Comparison of ENCODE assay signal across 8 mouse cellular contexts in genomic region chr9:66465087-66465486, GRCm38 (mm10). TPM values are rescaled to one million over a fixed set of nuclear protein-coding genes. Genes with fewer than 3 reads are reported as not detected.
A peak's percentile ranks its signal among the peaks of the same experiment; 100 is the strongest.
DNase-seq lines count a peak whose midpoint lies in the region; ATAC-seq and TF ChIP-seq lines count a peak whose summit lies in the region.

No protein-coding gene starts in this region.

- ATAC-seq in neutrophil, adult 5-6 weeks (ENCODE audit: extremely low read depth, insufficient number of reproducible peaks, low FRiP score, poor library complexity, severe bottlenecking): 0 out of 2 replicates have a peak, but pooled peaks have one; percentile 23

- H3K4me3 ChIP-seq in MEL (ENCODE audit: control insufficient read depth in 1 of 2, insufficient read depth in 1 of 2, low read depth in 2 of 2, low read length in 2 of 2): no peak overlapping the region
- no peak overlapping the region for H3K4me3 ChIP-seq in cortical plate, adult 2 months (ENCODE audit: insufficient read depth, low read length)

- H3K9ac ChIP-seq in MEL (ENCODE audit: control insufficient read depth, low read depth, low read length, poor library complexity, severe bottlenecking): no peak overlapping the region

- no peak overlapping the region for H3K27ac ChIP-seq in MEL (ENCODE audit: control insufficient read depth, low read depth, low read length)
- no peak overlapping the region for H3K27ac ChIP-seq in cortical plate, adult 2 months (ENCODE audit: insufficient read depth, low read length)

- no peaks in the 10 kb centered on the region for H3K27me3 ChIP-seq in MEL (ENCODE audit: control insufficient read depth in 1 of 2, insufficient read depth in 2 of 2, low read length in 2 of 2)

- no peak for TF ChIP-seq EP300 in MEL (IDR thresholded peaks at IDR 0.05; ENCODE audit: low read depth in 1 of 2, low read length in 2 of 2)

- no peaks in the 10 kb centered on the region for H3K4me1 ChIP-seq in MEL (ENCODE audit: control insufficient read depth in 1 of 2, insufficient read depth in 2 of 2, low read length in 2 of 2)
- no peaks in the 10 kb centered on the region for H3K4me1 ChIP-seq in cortical plate, adult 2 months (ENCODE audit: control insufficient read depth, insufficient read depth, low read length)

- TF ChIP-seq RAD21 in MEL (IDR thresholded peaks at IDR 0.05; ENCODE audit: low read depth, low read length): peak; percentile 82

- no peak for TF ChIP-seq POLR2A in MEL (IDR thresholded peaks at IDR 0.05; ENCODE audit: control insufficient read depth in 1 of 2, insufficient read depth in 1 of 2, low read depth in 1 of 2, low read length in 2 of 2, poor library complexity in 1 of 2)
- TF ChIP-seq POLR2A in cortical plate, adult 2 months (IDR thresholded peaks at IDR 0.05; ENCODE audit: extremely low read depth, insufficient read depth, low read length): no peak

- TF ChIP-seq CTCF in MEL (IDR thresholded peaks at IDR 0.05 in 2 of 3, conservative IDR thresholded peaks at IDR 0.05 in 1 of 3; ENCODE audit: control insufficient read depth in 1 of 3, insufficient read depth in 1 of 3, low read depth in 2 of 3, low read length in 3 of 3, poor library complexity in 1 of 3, severe bottlenecking in 1 of 3): peak; percentile 58 to 85 (median 73)
- TF ChIP-seq CTCF in cortical plate, adult 2 months (IDR thresholded peaks at IDR 0.05; ENCODE audit: extremely low read depth, insufficient read depth, low read length): peak; percentile 31; the same call in 1 of the 2 replicates

- peaks cover 0 to 28% of the 10 kb centered on the region in 2 experiments; a peak in 3 of 4 replicates for H3K36me3 ChIP-seq in MEL (ENCODE audit: control insufficient read depth in 1 of 2, insufficient read depth in 2 of 2, low read length in 2 of 2)

- H3K9me3 ChIP-seq in MEL (replicated peaks; ENCODE audit: insufficient read depth, low read length): no peaks in the 10 kb centered on the region

- peak; percentile 10 for DNase-seq in adrenal gland, adult 2 months
- no peak for DNase-seq in adrenal gland, adult 8-10 months
- DNase-seq in layer of hippocampus, postnatal 10 days (ENCODE audit: low spot score in 2 of 2): peak; percentile 18 to 23
- DNase-seq in layer of hippocampus, postnatal 25 days (ENCODE audit: extremely low spot score in 1 of 2, low spot score in 1 of 2): no peak
- peak; percentile 75 for DNase-seq in MEL (ENCODE audit: low read depth, low spot score)
- DNase-seq in right cerebral cortex, adult 18-20 months: no peak

- H3K79me2 ChIP-seq in MEL (ENCODE audit: control insufficient read depth, insufficient read depth, low read length, poor library complexity): no peaks in the 10 kb centered on the region

TF ChIP-seq in MEL, 35 proteins besides CTCF, POLR2A, EP300 and RAD21:
- TF ChIP-seq MYB (IDR thresholded peaks at IDR 0.05; ENCODE audit: low read depth, low read length) (no peak), ZC3H11A (IDR thresholded peaks at IDR 0.05; ENCODE audit: low read depth, low read length) (peak; percentile 66), ETS1 (IDR thresholded peaks at IDR 0.05; ENCODE audit: low read depth, low read length) (no peak), MAFK (IDR thresholded peaks at IDR 0.05; ENCODE audit: borderline replicate concordance, low read depth, low read length) (no peak), SMC3 (IDR thresholded peaks at IDR 0.05; ENCODE audit: low read depth, low read length) (peak; percentile 88), MAX (IDR thresholded peaks at IDR 0.05; ENCODE audit: low read length) (no peak)

RNA-seq across cellular contexts. Expression of gene Fbxl22, which starts 49.3 kb away (rescaled TPM):
- under 1 TPM; 0.52 to 0.75 TPM for total RNA-seq in adrenal gland, adult 2 months (2021)
- 1.8 and 2.7 TPM in 2 replicates for polyA plus RNA-seq in adrenal gland, adult 2 months (2012; rRNA removed)
- total RNA-seq in adrenal gland, adult 8-10 months (2022): under 1 TPM; 0.52 to 0.84 (median 0.65) TPM
- under 1 TPM; 0.32 to 0.56 TPM for total RNA-seq in layer of hippocampus, postnatal 10 days (2021)
- under 1 TPM; 0.23 to 0.25 TPM for total RNA-seq in layer of hippocampus, postnatal 25 days (2021)
- 0.29 and 0.35 TPM in 2 replicates for total RNA-seq in MEL (2012; rRNA removed)
- under 1 TPM in 1 of 2 experiments, not detected in 1; 0.47 TPM for polyA plus RNA-seq in MEL (2012; ENCODE audit: insufficient read depth in 1 of 2, insufficient read length in 2 of 2, low read depth in 1 of 2, low replicate concordance in 2 of 2, missing spikeins in 1 of 2)
- 0.34 and 0.40 TPM in 2 replicates for polyA plus RNA-seq in cortical plate, adult 2 months (2012; rRNA removed)
- 5.1 and 5.5 TPM in 2 replicates for total RNA-seq in neutrophil, adult 5-6 weeks (2017)

Comparison
In these comparisons a context has a peak if more than half of its experiments do, and no peak if none do; other contexts are left out.
1. DNase-seq: peak in adrenal gland, adult 2 months (single experiment), layer of hippocampus, postnatal 10 days (2 of 2) and MEL (single experiment); none in adrenal gland, adult 8-10 months (single experiment), layer of hippocampus, postnatal 25 days (0 of 2) and right cerebral cortex, adult 18-20 months (single experiment).